Mouse (Mus musculus) ES-E14 (cell line): Measurements from ENCODE around the gene Tmem158.

Source experiments
- HCFC1 ChIP-seq: IDR thresholded peaks from 2 replicates; pipeline ENCODE4 v1.6.1; 2012; ENCODE audit warnings: low read length, inconsistent platforms, borderline replicate concordance; ENCODE audit not compliant: insufficient read depth
- ZC3H11A ChIP-seq: IDR thresholded peaks from 2 replicates; pipeline ENCODE4 v1.6.1; 2012; ENCODE audit warnings: low read depth, mild to moderate bottlenecking, inconsistent platforms, low read length, borderline replicate concordance
- ZNF384 ChIP-seq: IDR thresholded peaks from 2 replicates; pipeline ENCODE4 v1.6.1; 2012; ENCODE audit warnings: low read depth, low read length, inconsistent platforms

- TF ChIP-seq ZC3H11A (no peak), HCFC1 (no peak), ZNF384 (no peak)
Measured at GRCm38 (mm10) chr9:123296229-123296628, 35.7 kb upstream of the Tmem158 start.
